Mouse (Mus musculus) liver, postnatal 0 days (tissue): ENCODE measurements around the gene Slc4a4.

Experiments
- CTCF ChIP-seq: sonication (generic); IDR thresholded peaks from 2 replicates; pipeline ENCODE4 v1.5.1; 2016; ENCODE audit warnings: antibody characterized with exemption, low read depth
- EP300 ChIP-seq: IDR thresholded peaks from 2 replicates; pipeline ENCODE4 v1.6.1; 2016; ENCODE audit warnings: antibody characterized with exemption, low read depth, mild to moderate bottlenecking

GRCm38 (mm10) chr5:89024413-89024812 is 137.8 kb downstream of the Slc4a4 start:
- TF ChIP-seq CTCF (no peak), EP300 (no peak)
